Mouse (Mus musculus): ENCODE data around the gene Zfp580. TPM values are rescaled to one million over a fixed set of nuclear protein-coding genes. Genes with fewer than 3 reads are reported as not detected.

Zfp580 gene
- polyA plus RNA-seq, 1 experiment from 2014 or later: 54.0 TPM

- no peak overlapping the region for H3K4me2 ChIP-seq (ENCODE audit: low read length)
- H3K4me1 ChIP-seq (replicated peaks; ENCODE audit: insufficient read depth, low read length): no peaks in the 10 kb centered on the region; the same call in 1 of the 2 replicates
- no peak for TF ChIP-seq CTCF (IDR thresholded peaks at IDR 0.05; ENCODE audit: low read depth)
- WGBS: 75% methylated on average over 4 of the region's 4 CpGs
- ATAC-seq (replicated peaks; ENCODE audit: low FRiP score, low read depth): peak; percentile 38; the same call in 1 of the 2 replicates
- H3K9me3 ChIP-seq (replicated peaks; ENCODE audit: low read length): no peaks in the 10 kb centered on the region
- H3K27ac ChIP-seq: no peak overlapping the region; the same call in 1 of the 2 replicates
- H3K27me3 ChIP-seq (ENCODE audit: insufficient read depth, low read length): no peaks in the 10 kb centered on the region
- no peak overlapping the region for H3K9ac ChIP-seq (ENCODE audit: low read depth, low read length)
- no peak for DNase-seq (ENCODE audit: low spot score)
- H3K36me3 ChIP-seq (ENCODE audit: insufficient read depth, low read length): peaks cover 45% of the 10 kb centered on the region; the same call in 1 of the 2 replicates
- no peak overlapping the region for H3K4me3 ChIP-seq (replicated peaks; ENCODE audit: low read depth, low read length)
Measured at GRCm38 (mm10) chr7:5087886-5088285, 36.5 kb downstream of the Zfp580 start.

DNA sequence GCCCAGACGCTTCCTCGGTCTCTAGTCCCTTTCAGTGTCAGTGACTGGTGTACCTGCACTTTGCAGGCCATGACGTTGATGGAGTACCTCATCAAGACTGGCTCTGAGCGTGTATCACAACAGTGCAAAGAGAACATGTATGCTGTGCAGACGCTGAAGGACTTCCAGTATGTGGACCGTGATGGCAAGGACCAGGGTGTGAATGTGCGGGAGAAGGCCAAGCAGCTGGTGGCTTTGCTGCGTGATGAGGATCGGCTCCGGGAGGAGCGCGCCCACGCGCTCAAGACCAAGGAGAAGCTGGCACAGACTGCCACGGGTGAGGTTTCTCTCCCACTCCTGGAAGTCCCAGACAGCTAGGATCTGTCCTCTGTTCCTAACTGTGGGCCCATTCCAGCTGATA lies 38.5 kb downstream of the Zfp580 start:
- Histone ChIP-seq H3K36me3 (ENCODE audit: insufficient read depth, low read length) (peaks cover 42% of the 10 kb centered on the region), H3K27me3 (ENCODE audit: insufficient read depth, low read length) (no peaks in the 10 kb centered on the region), H3K4me3 (replicated peaks; ENCODE audit: low read depth, low read length) (no peak overlapping the region), H3K9ac (ENCODE audit: low read depth, low read length) (no peak overlapping the region), H3K4me1 (replicated peaks; ENCODE audit: insufficient read depth, low read length) (no peaks in the 10 kb centered on the region), H3K27ac (no peak overlapping the region), H3K4me2 (ENCODE audit: low read length) (no peak overlapping the region), H3K9me3 (replicated peaks; ENCODE audit: low read length) (no peaks in the 10 kb centered on the region)
- 90% methylated on average over 15 of the region's 15 CpGs for WGBS
- DNase-seq (ENCODE audit: low spot score) (no peak), ATAC-seq (replicated peaks; ENCODE audit: low FRiP score, low read depth) (no peak)
- no peak for TF ChIP-seq CTCF (IDR thresholded peaks at IDR 0.05; ENCODE audit: low read depth)

DNA sequence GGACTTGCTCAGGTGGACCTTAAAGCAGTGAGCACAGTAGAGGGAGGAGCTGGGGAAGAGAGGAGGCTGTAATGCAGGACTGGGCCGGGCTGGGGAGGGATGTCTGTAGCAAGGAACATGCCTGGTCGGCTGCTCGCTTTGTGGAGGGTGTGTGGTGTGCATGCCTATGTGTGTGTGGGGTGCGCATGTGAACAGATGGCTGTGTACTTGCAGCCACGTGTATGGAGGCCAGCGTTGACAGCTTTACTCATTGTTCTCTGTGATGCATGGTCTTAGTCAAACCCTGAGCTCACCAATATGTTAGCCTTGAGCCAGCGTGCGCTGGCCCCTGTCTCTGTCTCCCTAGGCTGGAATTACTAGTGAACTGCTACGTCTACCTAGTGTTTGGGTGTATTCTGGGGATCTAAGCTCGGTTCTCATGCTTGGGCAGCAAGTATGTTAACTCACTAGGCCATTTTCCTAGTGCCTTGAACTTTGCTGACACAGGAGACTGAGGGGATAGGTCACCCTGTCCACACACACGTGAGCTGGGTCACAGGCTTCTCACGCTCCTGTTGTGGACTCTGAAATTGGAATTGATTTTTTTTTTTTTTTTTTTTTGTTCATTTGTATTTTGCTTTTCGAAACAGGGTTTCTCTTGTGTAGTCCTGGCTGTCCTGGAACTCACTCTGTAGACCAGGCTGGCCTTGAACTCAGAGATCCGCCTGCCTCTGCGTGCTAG lies 39.8 kb downstream of the Zfp580 start:
- Histone ChIP-seq H3K9ac (ENCODE audit: low read depth, low read length) (no peak overlapping the region), H3K9me3 (replicated peaks; ENCODE audit: low read length) (no peaks in the 10 kb centered on the region), H3K4me2 (ENCODE audit: low read length) (no peak overlapping the region), H3K4me1 (replicated peaks; ENCODE audit: insufficient read depth, low read length) (no peaks in the 10 kb centered on the region), H3K4me3 (replicated peaks; ENCODE audit: low read depth, low read length) (no peak overlapping the region), H3K27me3 (ENCODE audit: insufficient read depth, low read length) (no peaks in the 10 kb centered on the region), H3K27ac (no peak overlapping the region), H3K36me3 (ENCODE audit: insufficient read depth, low read length) (peaks cover 41% of the 10 kb centered on the region)
- 89% methylated on average over 15 of the region's 15 CpGs for WGBS
- TF ChIP-seq CTCF (IDR thresholded peaks at IDR 0.05; ENCODE audit: low read depth): no peak
- ATAC-seq (replicated peaks; ENCODE audit: low FRiP score, low read depth) (no peak), DNase-seq (ENCODE audit: low spot score) (no peak)

GRCm38 (mm10) chr7:5092381-5092780 lies 41.0 kb downstream of the Zfp580 start:
- Histone ChIP-seq H3K9me3 (replicated peaks; ENCODE audit: low read length) (no peaks in the 10 kb centered on the region), H3K4me1 (replicated peaks; ENCODE audit: insufficient read depth, low read length) (no peaks in the 10 kb centered on the region), H3K9ac (ENCODE audit: low read depth, low read length) (no peak overlapping the region), H3K4me3 (replicated peaks; ENCODE audit: low read depth, low read length) (no peak overlapping the region), H3K27ac (no peak overlapping the region), H3K36me3 (ENCODE audit: insufficient read depth, low read length) (peaks cover 43% of the 10 kb centered on the region), H3K4me2 (ENCODE audit: low read length) (no peak overlapping the region), H3K27me3 (ENCODE audit: insufficient read depth, low read length) (no peaks in the 10 kb centered on the region)
- WGBS: 76% methylated on average over 6 of the region's 6 CpGs
- no peak for TF ChIP-seq CTCF (IDR thresholded peaks at IDR 0.05; ENCODE audit: low read depth)
- ATAC-seq (replicated peaks; ENCODE audit: low FRiP score, low read depth) (no peak), DNase-seq (ENCODE audit: low spot score) (no peak)

GRCm38 (mm10) chr7:5092831-5093510 lies 41.6 kb downstream of the Zfp580 start:
- TF ChIP-seq CTCF (IDR thresholded peaks at IDR 0.05; ENCODE audit: low read depth): no peak
- H3K27ac ChIP-seq: no peak overlapping the region

GRCm38 (mm10) chr7:5098769-5099168 lies 47.4 kb downstream of the Zfp580 start:
- Histone ChIP-seq H3K4me3 (replicated peaks; ENCODE audit: low read depth, low read length) (no peak overlapping the region), H3K9ac (ENCODE audit: low read depth, low read length) (no peak overlapping the region), H3K4me1 (replicated peaks; ENCODE audit: insufficient read depth, low read length) (no peaks in the 10 kb centered on the region), H3K4me2 (ENCODE audit: low read length) (no peak overlapping the region), H3K27me3 (ENCODE audit: insufficient read depth, low read length) (no peaks in the 10 kb centered on the region), H3K36me3 (ENCODE audit: insufficient read depth, low read length) (peaks cover 35% of the 10 kb centered on the region), H3K27ac (no peak overlapping the region), H3K9me3 (replicated peaks; ENCODE audit: low read length) (no peaks in the 10 kb centered on the region)
- no peak for TF ChIP-seq CTCF (IDR thresholded peaks at IDR 0.05; ENCODE audit: low read depth)
- no peak for DNase-seq (ENCODE audit: low spot score)
- no peak for ATAC-seq (replicated peaks; ENCODE audit: low FRiP score, low read depth)
- WGBS: 90% methylated on average over 5 of the region's 5 CpGs

More at GRCm38 (mm10) chr7:5092831-5093510, 41.6 kb downstream of the Zfp580 start:
- Histone ChIP-seq H3K27me3 (ENCODE audit: insufficient read depth, low read length) (no peaks in the 10 kb centered on the region), H3K36me3 (ENCODE audit: insufficient read depth, low read length) (peaks cover 48% of the 10 kb centered on the region), H3K4me2 (ENCODE audit: low read length) (no peak overlapping the region), H3K9me3 (replicated peaks; ENCODE audit: low read length) (no peaks in the 10 kb centered on the region), H3K4me1 (replicated peaks; ENCODE audit: insufficient read depth, low read length) (no peaks in the 10 kb centered on the region), H3K9ac (ENCODE audit: low read depth, low read length) (no peak overlapping the region), H3K4me3 (replicated peaks; ENCODE audit: low read depth, low read length) (no peak overlapping the region)
- WGBS: 73% methylated on average over 21 of the region's 21 CpGs
- ATAC-seq (replicated peaks; ENCODE audit: low FRiP score, low read depth): no peak
- no peak for DNase-seq (ENCODE audit: low spot score)

Data from kidney, postnatal 0 days (tissue).